Mouse (Mus musculus): ENCODE results near the gene Asb11.
A peak's percentile ranks its signal among the peaks of the same experiment; 100 is the strongest.

The Asb11 gene

DNA sequence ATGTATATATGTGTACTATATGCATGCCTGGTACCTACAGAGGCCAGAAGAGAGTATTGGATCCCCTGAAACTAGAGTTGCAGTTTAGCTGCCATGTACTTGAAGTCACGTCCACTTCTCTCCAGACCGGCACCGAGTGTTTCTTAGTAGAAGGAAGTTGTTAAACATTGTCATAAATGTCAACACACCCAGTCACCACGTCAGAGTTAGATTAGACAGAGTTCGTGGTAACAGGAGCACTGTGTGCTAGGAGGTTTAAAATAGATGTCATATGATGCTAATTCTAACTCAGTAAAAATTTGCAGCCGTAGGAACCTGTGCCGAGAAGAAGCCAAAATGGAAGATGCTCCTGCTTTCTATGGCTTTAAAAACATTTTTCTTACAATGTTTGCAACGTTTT, at the start of gene Asb11:
Gene Asb11 (plus strand): TSS at position 286 of the 400 bp plus-strand sequence.
- no peak for DNase-seq

DNA sequence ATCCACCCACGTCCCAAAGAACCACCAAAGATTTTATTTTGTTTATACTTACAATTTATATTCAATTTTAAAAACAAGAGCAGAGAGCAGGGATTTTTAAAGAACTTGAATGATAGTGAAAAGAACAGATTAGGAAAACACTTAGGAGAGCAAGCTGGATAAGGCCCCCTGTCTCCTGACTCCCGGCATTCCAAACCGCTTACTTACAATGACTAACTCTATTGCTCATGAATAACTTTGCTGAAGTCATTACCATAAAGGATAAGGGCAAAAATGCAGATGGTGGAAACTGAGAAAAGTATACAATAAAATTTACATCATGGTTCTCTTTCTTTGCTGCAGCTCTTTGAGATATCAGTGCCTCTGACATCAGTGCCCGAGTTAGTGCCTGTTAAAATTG, 42.7 kb upstream of the Asb11 start:
- DNase-seq = no peak

DNA sequence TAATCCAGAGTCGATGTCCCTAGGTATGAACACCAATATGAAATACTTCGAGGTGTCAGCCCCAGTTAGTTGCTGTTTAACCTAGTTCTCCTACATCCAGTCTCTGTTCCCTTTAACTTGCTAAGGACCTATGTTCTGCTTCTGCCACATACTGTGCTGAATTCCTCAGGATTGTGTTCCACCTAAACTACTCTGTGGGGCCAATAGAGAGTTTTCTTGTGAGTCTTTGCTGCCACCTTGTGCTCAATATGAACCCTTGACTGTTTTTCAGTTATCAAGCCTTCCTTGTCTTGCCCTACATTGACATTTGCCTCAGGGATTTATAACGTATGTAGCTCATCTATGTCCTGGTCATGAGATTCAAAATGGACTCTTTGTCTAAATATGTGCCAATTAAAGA, 38.3 kb upstream of the Asb11 start:
- no peak for DNase-seq

DNA sequence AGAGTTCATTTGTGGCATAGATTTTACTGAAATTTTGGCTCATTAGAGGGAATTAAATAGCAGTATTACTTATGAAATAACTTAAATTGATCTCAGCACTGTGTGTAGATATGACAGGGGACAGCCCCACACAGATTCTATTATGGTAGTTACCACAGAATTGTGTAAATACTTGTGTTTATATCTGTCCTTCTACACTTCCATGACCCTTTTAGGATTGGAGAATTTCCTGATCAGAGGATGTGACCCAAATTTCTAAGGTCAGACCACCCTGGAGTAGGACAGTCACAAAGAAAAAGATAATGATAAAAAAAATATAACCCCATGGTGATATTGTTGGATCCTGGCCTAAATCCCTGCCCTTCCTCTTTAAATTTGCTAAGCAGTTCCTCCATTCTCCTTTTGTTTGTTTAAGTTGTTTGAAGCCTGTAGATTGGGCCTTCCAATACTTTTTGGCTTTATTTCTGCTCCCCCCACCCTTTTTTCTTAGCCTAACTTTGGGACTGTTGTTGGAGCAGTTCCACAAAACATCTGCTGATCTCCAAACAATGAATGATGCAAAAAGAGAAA, 31.6 kb upstream of the Asb11 start:
- DNase-seq = no peak

DNA sequence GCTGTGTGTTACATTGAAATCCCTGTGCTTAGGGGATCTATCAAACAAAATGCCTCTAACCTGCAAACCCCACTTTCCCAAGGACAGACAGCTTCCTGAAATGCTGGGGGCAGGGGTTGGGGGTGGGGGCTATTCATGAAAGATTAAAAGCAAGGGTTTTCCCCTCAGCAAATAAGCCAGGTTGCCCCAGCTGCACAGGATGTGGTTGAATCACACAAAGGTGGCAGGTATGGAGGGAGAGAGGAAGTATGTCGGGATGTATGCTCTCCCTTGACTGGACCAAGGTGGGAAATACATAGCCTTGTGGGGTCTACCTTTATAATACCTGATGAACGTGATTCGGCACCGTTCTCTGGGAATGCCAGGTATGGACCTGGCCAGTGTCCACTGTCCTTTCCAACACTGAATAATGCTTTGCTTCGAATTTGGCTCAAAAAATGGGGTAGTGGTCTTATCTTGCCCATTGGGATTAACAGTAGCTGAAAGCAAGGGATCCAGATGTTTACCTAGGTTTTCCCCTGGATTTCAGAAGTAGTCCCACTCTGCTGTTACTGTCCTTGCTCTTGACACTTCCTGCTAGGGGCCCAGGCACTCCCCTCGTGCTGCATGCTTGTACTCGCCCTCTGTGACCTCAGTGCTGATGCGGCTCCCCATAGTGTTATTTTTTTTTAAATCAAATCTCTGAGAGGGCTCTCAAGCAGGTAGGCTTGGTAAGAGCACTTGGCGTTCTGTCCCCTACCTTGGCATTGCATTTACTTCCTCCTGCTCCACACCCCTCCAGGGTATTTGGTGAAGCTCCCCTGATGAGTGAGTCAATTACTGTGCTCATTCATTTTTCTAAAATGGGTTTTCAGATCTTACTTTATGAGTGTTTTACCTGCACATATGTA, 30.4 kb upstream of the Asb11 start:
- no peak for DNase-seq

DNA sequence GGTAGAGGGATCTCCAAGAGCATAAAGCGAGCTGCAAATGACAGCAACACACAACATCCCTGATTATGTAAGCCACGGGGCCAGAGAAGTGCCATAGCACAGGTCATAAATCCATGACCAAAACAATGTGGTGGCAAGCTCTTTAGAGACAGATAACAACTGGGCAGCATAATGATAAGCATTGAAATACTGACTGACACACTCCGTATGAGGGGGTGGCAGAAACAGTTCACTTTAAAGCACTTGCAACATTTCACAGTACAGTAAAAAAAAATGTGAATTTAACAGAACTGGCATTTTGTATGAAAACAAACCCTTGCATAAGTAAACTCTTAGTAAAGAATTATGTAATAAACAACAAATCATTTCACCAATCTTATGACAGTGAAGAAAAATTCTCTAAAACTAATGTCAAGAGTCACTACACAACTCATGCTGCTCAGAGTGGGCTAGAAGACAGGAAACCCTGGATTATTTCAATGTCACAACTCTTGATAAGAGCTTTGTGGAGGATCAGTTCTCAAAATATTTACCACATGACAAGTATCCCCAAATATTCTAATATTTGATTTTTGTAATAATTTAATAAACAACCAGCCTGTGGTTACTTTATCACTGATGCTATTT, 28.4 kb upstream of the Asb11 start:
- DNase-seq = no peak

DNA sequence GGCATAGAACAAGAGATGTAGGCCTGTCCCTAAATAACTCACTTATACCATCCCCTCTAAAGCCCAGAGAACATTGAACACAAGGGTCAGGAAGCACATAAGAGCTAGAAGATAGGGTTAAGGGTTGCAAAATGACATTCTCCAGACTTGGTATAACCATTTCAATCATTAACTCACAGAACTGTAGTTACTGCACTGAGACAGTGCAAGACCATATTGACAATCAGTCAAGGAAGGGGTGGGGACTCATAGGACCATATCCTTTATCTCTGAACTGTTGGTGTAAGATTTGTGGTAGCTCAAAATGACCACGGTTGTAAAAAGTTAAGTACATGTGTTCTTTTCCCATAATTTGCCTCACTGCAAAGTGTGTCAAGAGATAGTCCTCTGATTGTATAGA, 26.2 kb upstream of the Asb11 start:
- no peak for DNase-seq

DNA sequence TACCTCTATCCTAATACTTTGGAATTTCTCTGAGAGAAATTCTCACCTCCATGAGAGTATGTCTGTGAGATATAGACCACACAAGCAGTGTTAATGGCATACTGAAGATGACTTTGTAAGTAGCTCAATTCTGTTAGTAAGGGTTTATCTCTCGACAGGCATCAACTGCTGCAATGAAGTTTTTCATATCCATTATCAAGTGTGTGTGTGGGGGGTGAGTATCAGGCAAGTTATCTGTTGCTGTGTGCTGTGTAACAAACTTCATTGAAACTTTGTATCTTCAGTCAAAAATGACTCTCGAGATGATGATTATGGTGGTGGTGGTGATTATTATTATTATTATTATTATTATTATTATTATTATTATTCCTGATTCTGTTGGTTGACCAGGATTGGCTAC, 20.0 kb upstream of the Asb11 start:
- DNase-seq = no peak

DNA sequence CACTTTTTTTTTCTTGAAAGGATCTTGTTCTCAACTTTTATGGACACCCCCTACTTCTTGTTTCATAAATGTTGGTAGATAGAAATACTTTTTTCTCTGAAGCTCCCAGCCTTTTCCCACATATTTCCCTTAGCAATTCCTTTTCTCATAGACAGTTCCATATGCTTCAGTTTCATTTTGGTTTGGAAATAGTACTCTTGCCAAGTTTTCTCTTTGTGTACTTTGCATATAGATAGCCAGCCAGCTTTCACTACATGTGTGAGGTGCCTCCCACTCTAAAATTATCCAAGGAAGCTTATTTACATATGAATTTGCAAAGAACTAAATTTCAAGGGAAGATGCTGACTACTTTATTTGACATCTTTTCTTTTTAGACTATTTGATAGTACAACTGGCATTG, 18.8 kb upstream of the Asb11 start:
- DNase-seq = no peak

DNA sequence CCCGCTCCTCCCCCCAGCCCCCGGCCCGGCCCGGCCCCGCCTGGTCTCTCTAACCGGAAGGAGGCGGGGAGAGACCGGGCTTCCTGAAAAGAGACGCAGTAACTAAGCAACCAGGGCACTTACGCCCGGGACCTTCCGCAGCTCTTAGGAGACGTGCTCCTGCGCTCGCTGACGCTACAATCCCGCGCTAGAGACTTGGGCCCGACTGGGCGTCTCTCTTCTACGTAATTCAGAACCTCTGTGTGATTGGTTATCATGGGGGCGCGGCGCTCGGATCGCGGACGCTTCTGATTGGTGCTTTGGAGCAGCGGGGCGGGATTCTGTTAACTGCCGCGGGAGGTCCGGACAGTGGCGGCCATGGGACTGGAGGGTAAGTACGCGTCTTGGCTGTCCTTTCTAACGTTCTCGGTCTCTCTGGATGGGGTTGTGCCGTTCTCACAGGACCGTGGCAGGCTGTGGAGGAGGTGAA, 17.3 kb upstream of the Asb11 start, which contains the start of gene Piga:
Gene Piga (plus strand): TSS at position 317 of the 469 bp plus-strand sequence.
- DNase-seq = peak; percentile 94

DNA sequence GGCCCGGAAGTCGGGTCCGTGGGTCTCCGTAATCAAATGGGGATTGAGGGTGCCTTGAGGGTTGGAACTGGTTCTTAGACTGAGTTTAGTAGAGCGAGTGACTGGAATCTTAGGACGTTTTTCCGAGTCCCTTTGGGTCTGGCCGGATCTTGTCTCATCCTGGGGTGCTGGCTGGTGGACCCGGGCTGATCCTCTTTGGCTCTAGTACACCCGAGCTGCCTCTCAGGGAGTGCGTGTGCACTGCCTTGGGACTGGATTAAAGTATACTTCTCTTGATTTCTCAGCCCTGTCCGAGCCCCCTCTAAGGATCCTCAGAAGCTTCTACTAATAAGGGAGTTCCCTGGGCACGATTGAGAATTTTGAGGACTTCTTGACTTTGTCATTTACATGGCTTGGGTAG, 16.8 kb upstream of the Asb11 start:
- no peak for DNase-seq

DNA sequence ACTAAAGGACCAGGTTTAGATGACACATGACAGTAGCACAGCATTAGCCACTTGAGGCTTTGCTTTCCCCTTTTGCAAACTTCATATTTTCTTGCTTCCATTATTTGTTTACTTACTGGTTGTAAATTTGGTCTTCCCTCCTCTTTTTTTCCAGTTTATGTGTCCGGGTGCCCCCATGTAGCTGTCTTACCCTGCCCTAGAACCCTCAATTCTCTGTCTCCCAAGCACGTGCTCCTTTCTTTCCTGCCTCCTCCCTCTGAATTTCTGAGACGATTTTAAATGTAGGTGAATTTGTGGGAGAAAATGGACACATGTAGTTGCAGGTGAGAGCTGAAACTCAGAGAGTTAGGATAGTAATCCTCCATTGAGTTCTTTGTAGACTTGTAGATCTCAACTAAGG, 16.3 kb upstream of the Asb11 start:
- no peak for DNase-seq

DNA sequence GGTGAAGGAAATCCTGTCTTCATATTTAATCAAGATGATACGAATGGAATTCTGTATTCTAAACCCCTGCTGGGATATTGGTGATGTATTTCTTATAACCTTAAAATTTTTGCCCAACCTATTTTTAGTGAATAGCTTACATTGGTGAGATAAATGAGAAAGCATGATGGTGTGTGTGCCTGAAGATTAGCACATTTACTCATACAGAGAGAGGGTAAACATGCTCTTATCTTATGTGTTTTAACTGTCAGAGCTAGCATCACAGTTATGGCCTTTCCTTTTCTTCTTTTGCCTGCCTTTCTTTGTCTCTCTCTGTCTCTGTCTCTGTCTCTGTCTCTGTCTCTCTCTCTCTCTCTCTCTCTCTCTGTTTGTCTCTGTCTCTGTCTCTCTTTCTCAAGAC, 12.0 kb upstream of the Asb11 start:
- no peak for DNase-seq

DNA sequence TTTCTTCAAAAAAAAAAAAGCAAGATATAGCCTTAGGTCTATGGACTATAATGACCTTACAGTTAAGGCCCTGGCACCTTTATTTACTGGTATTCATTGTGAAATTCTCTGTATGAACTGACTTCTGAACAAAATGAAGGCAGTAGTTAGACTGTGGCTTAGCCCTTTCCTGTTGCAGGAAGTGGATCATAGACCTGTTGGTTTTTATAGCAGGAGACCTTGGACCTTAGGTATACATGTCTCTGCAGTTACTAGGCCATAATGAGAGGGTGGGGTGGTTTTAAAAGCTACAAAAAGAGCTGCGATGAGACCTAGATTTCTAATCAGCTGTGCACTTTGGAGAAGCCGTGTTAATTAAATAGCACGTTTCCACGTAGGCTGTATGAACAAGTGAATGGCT, 9.5 kb upstream of the Asb11 start:
- DNase-seq = no peak

DNA sequence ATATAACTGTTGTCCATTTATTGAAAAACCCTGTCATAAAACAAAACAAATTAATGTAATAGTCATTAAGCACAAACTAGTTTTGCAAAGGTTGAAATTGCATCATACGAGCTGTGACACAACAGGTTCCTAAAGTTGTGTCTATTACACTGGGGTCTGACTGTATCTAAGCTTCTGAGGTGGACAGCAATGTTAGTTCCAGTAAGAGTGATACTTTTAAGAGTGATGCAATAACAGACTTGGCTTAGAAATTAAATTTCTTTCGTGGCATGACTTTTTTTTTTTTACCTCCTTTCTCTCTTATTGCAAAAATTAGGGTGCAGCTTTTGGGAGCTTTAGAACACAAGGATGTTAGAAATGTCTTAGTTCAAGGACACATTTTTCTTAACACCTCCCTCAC, 8.6 kb upstream of the Asb11 start:
- DNase-seq = no peak

DNA sequence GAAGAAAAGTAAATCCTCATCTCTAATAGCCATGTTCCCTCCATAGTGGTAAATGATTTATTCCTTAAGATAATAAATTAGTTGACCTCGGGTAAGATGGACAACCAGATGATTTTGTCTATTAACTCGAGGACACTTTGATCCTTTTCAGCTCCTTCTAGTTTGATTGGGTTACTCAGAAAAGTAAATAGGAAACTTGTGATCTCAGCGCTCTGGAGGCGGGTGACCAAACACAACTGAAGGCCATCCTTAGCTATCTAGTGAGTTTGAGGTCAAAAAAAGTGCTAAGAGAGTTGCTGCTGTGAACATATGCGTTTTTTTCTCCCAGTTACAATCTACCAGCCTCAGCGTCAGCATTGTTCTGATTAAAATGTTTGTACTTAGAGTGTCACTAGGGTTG, 6.2 kb upstream of the Asb11 start:
- no peak for DNase-seq

DNA sequence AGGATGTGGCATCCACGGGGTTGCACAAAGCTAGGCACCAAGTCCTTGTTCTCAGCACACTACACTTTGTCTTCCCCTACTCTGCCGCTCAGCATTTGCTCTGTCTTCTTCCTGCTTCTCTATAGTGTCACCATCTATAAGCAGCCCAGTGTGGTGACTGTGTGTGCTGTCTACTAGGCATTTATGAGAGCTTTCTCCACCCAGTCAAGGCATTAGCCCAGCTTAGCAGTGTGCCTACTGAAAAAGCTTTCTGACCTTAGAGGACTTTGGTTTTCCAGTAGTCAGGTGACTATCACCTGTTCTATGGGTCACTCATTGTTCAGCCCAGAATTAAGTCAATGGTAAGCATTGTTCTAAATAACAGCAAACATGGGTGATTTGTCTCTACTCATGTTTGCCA, 5.7 kb upstream of the Asb11 start:
- DNase-seq = no peak

DNA sequence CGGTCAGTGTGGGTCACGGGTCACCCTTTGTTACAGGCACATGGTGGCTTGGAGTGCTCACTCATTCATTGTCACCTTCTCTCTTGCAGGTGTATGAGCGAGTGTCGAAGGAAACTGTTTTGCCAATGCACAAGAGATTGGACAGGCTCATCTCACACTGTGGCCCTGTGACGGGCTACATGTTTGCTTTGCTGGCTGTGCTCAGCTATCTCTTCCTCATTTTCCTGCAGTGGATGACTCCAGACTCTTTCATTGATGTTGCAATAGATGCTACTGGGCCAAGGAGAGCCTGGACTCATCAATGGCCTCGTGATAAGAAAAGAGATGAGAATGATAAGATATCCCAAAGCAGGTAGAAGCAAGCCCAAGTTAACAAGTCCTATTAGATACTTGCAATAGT, 5.3 kb upstream of the Asb11 start:
- no peak for DNase-seq

DNA sequence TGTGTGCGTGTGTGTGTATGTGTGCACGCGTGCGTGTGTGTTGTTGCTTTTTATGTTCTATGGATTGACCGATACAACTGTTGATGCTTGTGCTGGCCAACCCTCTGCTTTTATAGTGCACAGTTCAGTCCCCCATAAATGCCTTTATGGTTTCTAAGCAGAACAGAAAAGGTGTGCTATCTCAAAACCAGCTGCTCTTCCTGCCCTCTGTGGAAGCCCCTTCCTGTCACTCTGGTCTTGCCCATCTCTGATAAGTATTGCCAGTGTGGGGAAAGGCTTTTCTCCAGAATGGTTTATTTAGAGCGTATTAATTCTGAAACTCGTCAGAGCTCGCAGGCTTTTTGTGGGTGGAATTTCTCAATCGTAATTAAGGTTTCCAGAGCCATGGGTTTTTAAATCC, 4.1 kb upstream of the Asb11 start:
- DNase-seq = no peak

DNA sequence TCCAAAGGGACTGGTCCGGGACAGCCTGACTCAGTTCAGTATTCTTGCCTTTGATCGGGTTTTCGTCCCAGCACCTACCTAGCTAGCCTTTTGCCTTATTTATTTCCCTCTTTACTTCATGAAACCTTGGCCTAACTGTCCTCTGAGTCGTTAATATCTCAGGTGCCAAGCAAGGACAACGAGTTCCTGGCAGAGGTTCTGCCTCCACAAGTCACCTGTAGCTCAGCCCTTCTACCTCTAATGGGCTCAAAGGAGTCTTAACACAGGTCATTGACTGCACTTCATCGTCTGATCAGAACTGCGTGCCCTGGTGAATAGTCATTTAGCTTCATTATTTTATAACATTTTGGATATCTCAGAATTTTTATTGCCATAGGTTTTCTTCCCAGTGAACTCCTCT, 2.7 kb downstream of the Asb11 start:
- no peak for DNase-seq

DNA sequence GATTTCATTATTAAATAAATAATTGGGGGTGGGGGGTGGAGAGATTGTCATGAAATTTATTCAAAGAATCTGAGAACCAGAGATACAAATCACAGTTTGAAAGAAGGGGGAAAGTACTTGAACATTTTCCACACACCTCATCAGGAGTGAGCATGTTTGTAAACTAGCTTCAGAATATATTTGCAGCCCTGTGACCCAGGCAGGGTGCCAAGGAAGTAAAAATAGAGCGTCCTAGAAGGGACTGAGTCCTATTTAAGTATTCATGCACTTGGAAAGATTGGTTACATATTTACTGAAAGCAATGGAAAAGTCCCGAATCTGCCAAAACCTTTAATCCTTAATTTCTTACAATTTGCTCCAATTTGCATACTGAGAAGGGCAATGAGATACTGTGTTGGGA, 3.3 kb downstream of the Asb11 start:
- peak; percentile 72 for DNase-seq

DNA sequence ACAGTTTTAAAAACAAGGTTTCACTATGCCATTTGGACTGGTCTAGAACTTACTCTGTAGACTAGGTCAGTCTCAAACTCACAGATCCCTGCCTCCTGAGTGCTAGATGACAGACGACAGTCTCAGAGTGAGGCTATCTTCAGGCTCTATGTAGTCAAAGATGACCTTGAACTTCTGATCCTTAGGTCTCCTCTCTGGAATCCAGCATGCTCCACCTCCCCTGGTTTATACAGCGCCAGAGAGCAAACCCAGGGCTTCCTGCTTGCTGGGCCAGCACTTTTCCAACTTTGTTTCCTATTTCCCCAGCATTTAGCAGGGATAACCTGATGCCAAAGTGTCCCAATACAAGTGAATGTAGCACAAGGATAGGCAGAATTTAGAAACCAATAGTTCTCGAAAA, 3.9 kb downstream of the Asb11 start:
- DNase-seq = no peak

DNA sequence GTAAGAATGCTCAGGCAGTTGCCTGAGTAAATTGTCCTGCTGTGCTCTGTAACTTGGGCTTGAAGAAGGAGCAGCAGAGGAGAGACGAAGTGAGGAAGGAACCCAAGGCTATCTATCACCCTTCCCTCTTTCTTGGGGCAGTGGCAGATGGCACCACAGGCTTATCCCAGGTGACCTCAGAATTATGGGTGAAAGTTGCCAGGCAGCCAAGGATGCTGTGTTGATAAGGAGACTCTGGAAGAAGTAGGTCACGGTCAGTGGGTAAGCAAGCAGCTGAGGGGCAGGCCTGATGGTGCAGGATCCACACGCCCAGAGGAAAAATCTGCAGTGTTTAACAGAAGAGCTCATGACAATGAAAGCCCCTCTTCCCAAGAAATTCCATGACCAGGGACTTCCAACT, 4.5 kb downstream of the Asb11 start:
- DNase-seq = no peak

DNA sequence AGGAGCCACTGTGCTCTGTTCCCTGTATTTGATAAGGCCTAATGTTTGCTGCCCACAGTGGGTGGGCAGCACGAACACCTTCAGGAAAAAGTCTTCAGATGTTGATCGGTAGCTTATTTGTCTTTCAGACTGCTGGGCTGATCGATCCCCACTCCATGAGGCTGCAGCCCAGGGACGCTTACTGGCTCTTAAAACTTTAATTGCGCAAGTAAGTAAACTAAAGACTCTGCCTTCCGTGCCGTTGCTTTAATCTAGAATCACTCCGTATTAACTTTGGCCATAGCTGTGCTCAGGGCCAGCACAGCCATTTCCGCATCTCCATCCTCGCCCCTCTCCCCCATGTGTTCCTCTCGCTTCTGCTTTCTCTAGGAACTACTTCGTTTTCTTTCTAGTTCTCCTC, 8.8 kb downstream of the Asb11 start:
- DNase-seq = no peak
